Mouse (Mus musculus): ENCODE measurements at regions not wholly inside any gene's neighbourhood (a gene's known extent, or its start where the extent isn't known, plus 50 kb on each side); places are given as distances from the start of the nearest gene placed in this dataset.

- no peak for TF ChIP-seq CTCF (IDR thresholded peaks at IDR 0.05; ENCODE audit: insufficient read depth, low read length)
- no peak for TF ChIP-seq POLR2A (IDR thresholded peaks at IDR 0.05; ENCODE audit: borderline replicate concordance, extremely low read depth, low read depth, low read length)
- Histone ChIP-seq H3K4me3 (replicated peaks; ENCODE audit: extremely low read depth, low read depth, low read length) (no peak overlapping the region), H3K4me1 (ENCODE audit: control insufficient read depth, insufficient read depth, low read length) (no peaks in the 10 kb centered on the region)
- WGBS, result 58% methylated on average over 12 of the region's 12 CpGs
- DNase-seq, result no peak
Observed at GRCm38 (mm10) chr16:21369569-21370512, 53.1 kb upstream of the Vps8 start.

All from lung, adult 2 months (tissue).